Mouse (Mus musculus) liver, adult 2 months (tissue): ENCODE results near the gene Rapgef3.

Experiments used
- CTCF ChIP-seq: fragments of 200-500 bp; IDR thresholded peaks from 2 replicates; pipeline ENCODE4 v1.5.1; 2011; ENCODE audit warnings: low read depth, low read length, control low read depth
- POLR2A ChIP-seq: fragments of 200-500 bp; IDR thresholded peaks from 2 replicates; pipeline ENCODE4 v1.6.1; 2011; ENCODE audit warnings: low read length, control low read depth; ENCODE audit not compliant: insufficient read depth; ENCODE audit errors: extremely low read depth

DNA sequence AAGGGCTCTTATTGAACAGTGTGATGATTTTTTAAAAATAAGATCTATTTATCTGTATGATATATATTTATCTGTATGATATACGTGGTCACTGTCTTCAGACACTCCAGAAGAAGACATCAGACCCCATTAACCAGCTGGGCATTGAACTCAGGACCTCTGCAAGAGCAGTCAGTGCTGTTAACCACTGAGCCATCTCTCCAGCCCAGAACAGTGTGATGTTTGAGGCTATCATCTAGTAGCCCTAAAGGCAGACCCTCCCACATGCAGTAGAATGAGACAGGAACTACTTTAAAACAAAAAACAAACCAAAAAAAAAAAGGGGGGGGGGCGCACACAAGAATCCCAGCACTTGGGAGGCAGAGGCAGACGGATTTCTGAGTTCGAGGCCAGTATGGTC lies 20.3 kb downstream of the Rapgef3 start:
- no peak for TF ChIP-seq POLR2A
- no peak for TF ChIP-seq CTCF
